Mouse (Mus musculus): ENCODE results near the gene Rnf224. TPM values are rescaled to one million over a fixed set of nuclear protein-coding genes. Genes with fewer than 3 reads are reported as not detected.
A peak's percentile ranks its signal among the peaks of the same experiment; 100 is the strongest.

Gene Rnf224
- polyA plus RNA-seq, 1 experiment = not detected

- 2% methylated on average over 50 of the region's 59 CpGs for WGBS
- H3K4me1 ChIP-seq (ENCODE audit: control insufficient read depth, insufficient read depth, insufficient read length) = peaks cover 9% of the 10 kb centered on the region
- H3K4me3 ChIP-seq (ENCODE audit: extremely low read depth, insufficient read depth, insufficient read length) = peak within 1 kb of the TSS; percentile 40; the same call in 1 of the 2 replicates
- no peak for TF ChIP-seq CTCF (IDR thresholded peaks at IDR 0.05; ENCODE audit: extremely low read depth, insufficient read depth, insufficient read length, insufficient replicate concordance)
- TF ChIP-seq POLR2A (IDR thresholded peaks at IDR 0.05; ENCODE audit: low read depth, low read length) = no peak
- no peaks in the 10 kb centered on the region; the same call in 1 of the 2 replicates for H3K36me3 ChIP-seq (ENCODE audit: control insufficient read depth, insufficient read depth, low read length)
- H3K27ac ChIP-seq (ENCODE audit: insufficient read depth, low read length) = no peak within 1 kb of the TSS
- peaks cover 11% of the 10 kb centered on the region for H3K27me3 ChIP-seq (ENCODE audit: control insufficient read depth, insufficient read depth, low read length)
- DNase-seq (ENCODE audit: low read depth in 1 of 2, low spot score in 2 of 2) = no peak
Observed at GRCm38 (mm10) chr2:25242101-25242506, 5.5 kb upstream of the Rnf224 start, which contains the start of the genes Rnf208 and Cysrt1. Rnf208 (plus strand) TSS chr2:25242255. Cysrt1 (minus strand) TSS chr2:25242452.

- no peak overlapping the region for H3K4me3 ChIP-seq (ENCODE audit: extremely low read depth, insufficient read depth, insufficient read length)
- no peak for TF ChIP-seq POLR2A (IDR thresholded peaks at IDR 0.05; ENCODE audit: low read depth, low read length)
- TF ChIP-seq CTCF (IDR thresholded peaks at IDR 0.05; ENCODE audit: extremely low read depth, insufficient read depth, insufficient read length, insufficient replicate concordance) = no peak
Observed at GRCm38 (mm10) chr2:25241438-25241775, 4.8 kb upstream of the Rnf224 start.

GRCm38 (mm10) chr2:25240723-25241437 is 4.3 kb upstream of the Rnf224 start:
- H3K4me3 ChIP-seq (ENCODE audit: extremely low read depth, insufficient read depth, insufficient read length) = peak overlapping the region; percentile 53; the same call in 1 of the 2 replicates
- DNase-seq (ENCODE audit: low read depth in 1 of 2, low spot score in 2 of 2) = no peak
- 3% methylated on average over 29 of the region's 29 CpGs for WGBS
- no peak overlapping the region for H3K27ac ChIP-seq (ENCODE audit: insufficient read depth, low read length)
- H3K27me3 ChIP-seq (ENCODE audit: control insufficient read depth, insufficient read depth, low read length) = peaks cover 11% of the 10 kb centered on the region
- TF ChIP-seq POLR2A (IDR thresholded peaks at IDR 0.05; ENCODE audit: low read depth, low read length) = no peak
- TF ChIP-seq CTCF (IDR thresholded peaks at IDR 0.05; ENCODE audit: extremely low read depth, insufficient read depth, insufficient read length, insufficient replicate concordance) = no peak
- peaks cover 9% of the 10 kb centered on the region for H3K4me1 ChIP-seq (ENCODE audit: control insufficient read depth, insufficient read depth, insufficient read length)
- H3K36me3 ChIP-seq (ENCODE audit: control insufficient read depth, insufficient read depth, low read length) = no peaks in the 10 kb centered on the region

More at GRCm38 (mm10) chr2:25241438-25241775, 4.8 kb upstream of the Rnf224 start:
- Histone ChIP-seq H3K27ac (ENCODE audit: insufficient read depth, low read length) (no peak overlapping the region), H3K4me1 (ENCODE audit: control insufficient read depth, insufficient read depth, insufficient read length) (peaks cover 9% of the 10 kb centered on the region), H3K27me3 (ENCODE audit: control insufficient read depth, insufficient read depth, low read length) (peaks cover 11% of the 10 kb centered on the region), H3K36me3 (ENCODE audit: control insufficient read depth, insufficient read depth, low read length) (no peaks in the 10 kb centered on the region)
- 13% methylated on average over 6 of the region's 6 CpGs for WGBS
- no peak for DNase-seq (ENCODE audit: low read depth in 1 of 2, low spot score in 2 of 2)

- H3K27me3 ChIP-seq (ENCODE audit: control insufficient read depth, insufficient read depth, low read length) = peaks cover 11% of the 10 kb centered on the region
- H3K4me3 ChIP-seq (ENCODE audit: extremely low read depth, insufficient read depth, insufficient read length) = no peak overlapping the region
- peaks cover 9% of the 10 kb centered on the region for H3K4me1 ChIP-seq (ENCODE audit: control insufficient read depth, insufficient read depth, insufficient read length)
- WGBS = 71% methylated on average over 8 of the region's 8 CpGs
- DNase-seq (ENCODE audit: low read depth in 1 of 2, low spot score in 2 of 2) = no peak
- no peaks in the 10 kb centered on the region for H3K36me3 ChIP-seq (ENCODE audit: control insufficient read depth, insufficient read depth, low read length)
- no peak overlapping the region for H3K27ac ChIP-seq (ENCODE audit: insufficient read depth, low read length)
- TF ChIP-seq CTCF (IDR thresholded peaks at IDR 0.05; ENCODE audit: extremely low read depth, insufficient read depth, insufficient read length, insufficient replicate concordance) (no peak), POLR2A (IDR thresholded peaks at IDR 0.05; ENCODE audit: low read depth, low read length) (no peak)
Observed at GRCm38 (mm10) chr2:25240310-25240709, 3.7 kb upstream of the Rnf224 start.

- no peak for DNase-seq (ENCODE audit: low read depth in 1 of 2, low spot score in 2 of 2)
- no peak for TF ChIP-seq CTCF (IDR thresholded peaks at IDR 0.05; ENCODE audit: extremely low read depth, insufficient read depth, insufficient read length, insufficient replicate concordance)
- TF ChIP-seq POLR2A (IDR thresholded peaks at IDR 0.05; ENCODE audit: low read depth, low read length) = no peak
- Histone ChIP-seq H3K4me1 (ENCODE audit: control insufficient read depth, insufficient read depth, insufficient read length) (peaks cover 9% of the 10 kb centered on the region), H3K27ac (ENCODE audit: insufficient read depth, low read length) (no peak overlapping the region), H3K4me3 (ENCODE audit: extremely low read depth, insufficient read depth, insufficient read length) (no peak overlapping the region), H3K36me3 (ENCODE audit: control insufficient read depth, insufficient read depth, low read length) (no peaks in the 10 kb centered on the region), H3K27me3 (ENCODE audit: control insufficient read depth, insufficient read depth, low read length) (peaks cover 11% of the 10 kb centered on the region)
- WGBS = 78% methylated on average over 3 of the region's 3 CpGs
Observed at GRCm38 (mm10) chr2:25239766-25240165, 3.2 kb upstream of the Rnf224 start.

GRCm38 (mm10) chr2:25238106-25238505 is 1.5 kb upstream of the Rnf224 start:
- Histone ChIP-seq H3K4me3 (ENCODE audit: extremely low read depth, insufficient read depth, insufficient read length) (no peak overlapping the region), H3K27me3 (ENCODE audit: control insufficient read depth, insufficient read depth, low read length) (peaks cover 11% of the 10 kb centered on the region), H3K27ac (ENCODE audit: insufficient read depth, low read length) (no peak overlapping the region), H3K36me3 (ENCODE audit: control insufficient read depth, insufficient read depth, low read length) (no peaks in the 10 kb centered on the region), H3K4me1 (ENCODE audit: control insufficient read depth, insufficient read depth, insufficient read length) (peaks cover 9% of the 10 kb centered on the region)
- TF ChIP-seq CTCF (IDR thresholded peaks at IDR 0.05; ENCODE audit: extremely low read depth, insufficient read depth, insufficient read length, insufficient replicate concordance) (no peak), POLR2A (IDR thresholded peaks at IDR 0.05; ENCODE audit: low read depth, low read length) (no peak)
- DNase-seq (ENCODE audit: low read depth in 1 of 2, low spot score in 2 of 2) = no peak

GRCm38 (mm10) chr2:25237522-25237921 is 935 bp upstream of the Rnf224 start:
- whole genome bisulfite sequencing = 68% methylated on average over 4 of the region's 4 CpGs
- no peak overlapping the region for H3K4me3 ChIP-seq (ENCODE audit: extremely low read depth, insufficient read depth, insufficient read length)
- H3K27ac ChIP-seq (ENCODE audit: insufficient read depth, low read length) = no peak overlapping the region
- TF ChIP-seq CTCF (IDR thresholded peaks at IDR 0.05; ENCODE audit: extremely low read depth, insufficient read depth, insufficient read length, insufficient replicate concordance) = no peak
- TF ChIP-seq POLR2A (IDR thresholded peaks at IDR 0.05; ENCODE audit: low read depth, low read length) = no peak
- H3K4me1 ChIP-seq (ENCODE audit: control insufficient read depth, insufficient read depth, insufficient read length) = peaks cover 9% of the 10 kb centered on the region
- H3K27me3 ChIP-seq (ENCODE audit: control insufficient read depth, insufficient read depth, low read length) = peaks cover 9% of the 10 kb centered on the region
- H3K36me3 ChIP-seq (ENCODE audit: control insufficient read depth, insufficient read depth, low read length) = no peaks in the 10 kb centered on the region
- DNase-seq (ENCODE audit: low read depth in 1 of 2, low spot score in 2 of 2) = no peak

Measured in spleen, adult 2 months (tissue).